Mouse (Mus musculus): Measurements from ENCODE around the gene Tex21. TPM values are rescaled to one million over a fixed set of nuclear protein-coding genes. Genes with fewer than 3 reads are reported as not detected.

Tex21 gene
- total and polyA plus RNA-seq, 2 experiments from 2014 or later, result 0.11 TPM; not detected in 1

GRCm38 (mm10) chr12:76194526-76194925 is 52.0 kb downstream of the Tex21 start:
- no peak for DNase-seq (ENCODE audit: low spot score)
- H3K27me3 ChIP-seq (ENCODE audit: control insufficient read depth, insufficient read depth, low read length), result no peaks in the 10 kb centered on the region
- H3K27ac ChIP-seq (ENCODE audit: low read depth), result no peak overlapping the region
- ATAC-seq (ENCODE audit: insufficient read depth, low read depth), result no peak
- TF ChIP-seq CTCF (IDR thresholded peaks at IDR 0.05; ENCODE audit: low read depth) (no peak), EP300 (IDR thresholded peaks at IDR 0.05; ENCODE audit: low read depth) (no peak)
- no peak overlapping the region for H3K9ac ChIP-seq (replicated peaks; ENCODE audit: low read depth, low read length)
- no peak overlapping the region for H3K4me3 ChIP-seq (ENCODE audit: low read depth, low read length)
- no peaks in the 10 kb centered on the region for H3K4me1 ChIP-seq (ENCODE audit: control insufficient read depth, insufficient read depth)
- no peaks in the 10 kb centered on the region for H3K36me3 ChIP-seq (replicated peaks; ENCODE audit: control insufficient read depth, insufficient read depth, low read length)
- no peaks in the 10 kb centered on the region for H3K9me3 ChIP-seq (replicated peaks; ENCODE audit: control insufficient read depth, low read length)
- WGBS, result 52% methylated on average over 3 of the region's 3 CpGs
- H3K4me2 ChIP-seq (ENCODE audit: low read depth, low read length), result no peak overlapping the region

GRCm38 (mm10) chr12:76190940-76191339 is 55.6 kb downstream of the Tex21 start:
- TF ChIP-seq EP300 (IDR thresholded peaks at IDR 0.05; ENCODE audit: low read depth) (no peak), CTCF (IDR thresholded peaks at IDR 0.05; ENCODE audit: low read depth) (peak; percentile 84)
- no peak overlapping the region for H3K4me3 ChIP-seq (ENCODE audit: low read depth, low read length)
- no peaks in the 10 kb centered on the region for H3K36me3 ChIP-seq (replicated peaks; ENCODE audit: control insufficient read depth, insufficient read depth, low read length)
- DNase-seq (ENCODE audit: low spot score), result peak; percentile 83
- WGBS, result 36% methylated on average over 11 of the region's 11 CpGs
- no peaks in the 10 kb centered on the region for H3K9me3 ChIP-seq (replicated peaks; ENCODE audit: control insufficient read depth, low read length)
- ATAC-seq (ENCODE audit: insufficient read depth, low read depth), result 0 out of 2 replicates have a peak, but pooled peaks have one; percentile 27
- H3K27ac ChIP-seq (ENCODE audit: low read depth), result no peak overlapping the region
- H3K4me2 ChIP-seq (ENCODE audit: low read depth, low read length), result no peak overlapping the region
- H3K4me1 ChIP-seq (ENCODE audit: control insufficient read depth, insufficient read depth), result no peaks in the 10 kb centered on the region
- H3K9ac ChIP-seq (replicated peaks; ENCODE audit: low read depth, low read length), result no peak overlapping the region
- no peaks in the 10 kb centered on the region for H3K27me3 ChIP-seq (ENCODE audit: control insufficient read depth, insufficient read depth, low read length)

- Histone ChIP-seq H3K4me3 (ENCODE audit: low read depth, low read length) (no peak overlapping the region), H3K9ac (replicated peaks; ENCODE audit: low read depth, low read length) (no peak overlapping the region), H3K36me3 (replicated peaks; ENCODE audit: control insufficient read depth, insufficient read depth, low read length) (no peaks in the 10 kb centered on the region), H3K27me3 (ENCODE audit: control insufficient read depth, insufficient read depth, low read length) (no peaks in the 10 kb centered on the region), H3K27ac (ENCODE audit: low read depth) (no peak overlapping the region), H3K9me3 (replicated peaks; ENCODE audit: control insufficient read depth, low read length) (no peaks in the 10 kb centered on the region), H3K4me2 (ENCODE audit: low read depth, low read length) (no peak overlapping the region), H3K4me1 (ENCODE audit: control insufficient read depth, insufficient read depth) (no peaks in the 10 kb centered on the region)
- DNase-seq (ENCODE audit: low spot score) (peak; percentile 41), ATAC-seq (ENCODE audit: insufficient read depth, low read depth) (0 out of 2 replicates have a peak, but pooled peaks have one; percentile 36)
- WGBS, result 29% methylated on average over 8 of the region's 8 CpGs
- TF ChIP-seq EP300 (IDR thresholded peaks at IDR 0.05; ENCODE audit: low read depth) (no peak), CTCF (IDR thresholded peaks at IDR 0.05; ENCODE audit: low read depth) (peak; percentile 76)
Observed at GRCm38 (mm10) chr12:76187849-76188248, 58.7 kb downstream of the Tex21 start.

- no peak overlapping the region for H3K9ac ChIP-seq (replicated peaks; ENCODE audit: low read depth, low read length)
- H3K9me3 ChIP-seq (replicated peaks; ENCODE audit: control insufficient read depth, low read length), result no peaks in the 10 kb centered on the region
- DNase-seq (ENCODE audit: low spot score), result no peak
- H3K4me3 ChIP-seq (ENCODE audit: low read depth, low read length), result no peak overlapping the region
- H3K4me1 ChIP-seq (ENCODE audit: control insufficient read depth, insufficient read depth), result no peaks in the 10 kb centered on the region
- H3K4me2 ChIP-seq (ENCODE audit: low read depth, low read length), result no peak overlapping the region
- 93% methylated on average over 1 of the region's 1 CpGs for WGBS
- ATAC-seq (ENCODE audit: insufficient read depth, low read depth), result no peak
- H3K36me3 ChIP-seq (replicated peaks; ENCODE audit: control insufficient read depth, insufficient read depth, low read length), result no peaks in the 10 kb centered on the region
- no peaks in the 10 kb centered on the region for H3K27me3 ChIP-seq (ENCODE audit: control insufficient read depth, insufficient read depth, low read length)
- no peak overlapping the region for H3K27ac ChIP-seq (ENCODE audit: low read depth)
- no peak for TF ChIP-seq EP300 (IDR thresholded peaks at IDR 0.05; ENCODE audit: low read depth)
- TF ChIP-seq CTCF (IDR thresholded peaks at IDR 0.05; ENCODE audit: low read depth), result no peak
Observed at GRCm38 (mm10) chr12:76186473-76186872, 60.1 kb downstream of the Tex21 start.

GRCm38 (mm10) chr12:76185167-76185816 is 61.3 kb downstream of the Tex21 start:
- ATAC-seq (ENCODE audit: insufficient read depth, low read depth) (no peak), DNase-seq (ENCODE audit: low spot score) (no peak)
- Histone ChIP-seq H3K4me1 (ENCODE audit: control insufficient read depth, insufficient read depth) (no peaks in the 10 kb centered on the region), H3K36me3 (replicated peaks; ENCODE audit: control insufficient read depth, insufficient read depth, low read length) (no peaks in the 10 kb centered on the region), H3K9me3 (replicated peaks; ENCODE audit: control insufficient read depth, low read length) (no peaks in the 10 kb centered on the region), H3K27me3 (ENCODE audit: control insufficient read depth, insufficient read depth, low read length) (no peaks in the 10 kb centered on the region), H3K4me2 (ENCODE audit: low read depth, low read length) (no peak overlapping the region), H3K9ac (replicated peaks; ENCODE audit: low read depth, low read length) (no peak overlapping the region), H3K4me3 (ENCODE audit: low read depth, low read length) (no peak overlapping the region), H3K27ac (ENCODE audit: low read depth) (no peak overlapping the region)
- TF ChIP-seq EP300 (IDR thresholded peaks at IDR 0.05; ENCODE audit: low read depth) (no peak), CTCF (IDR thresholded peaks at IDR 0.05; ENCODE audit: low read depth) (no peak)
- WGBS, result 65% methylated on average over 10 of the region's 10 CpGs

- Histone ChIP-seq H3K9ac (replicated peaks; ENCODE audit: low read depth, low read length) (no peak overlapping the region), H3K27ac (ENCODE audit: low read depth) (no peak overlapping the region), H3K4me2 (ENCODE audit: low read depth, low read length) (no peak overlapping the region), H3K4me1 (ENCODE audit: control insufficient read depth, insufficient read depth) (no peaks in the 10 kb centered on the region), H3K36me3 (replicated peaks; ENCODE audit: control insufficient read depth, insufficient read depth, low read length) (no peaks in the 10 kb centered on the region), H3K27me3 (ENCODE audit: control insufficient read depth, insufficient read depth, low read length) (no peaks in the 10 kb centered on the region), H3K9me3 (replicated peaks; ENCODE audit: control insufficient read depth, low read length) (no peaks in the 10 kb centered on the region), H3K4me3 (ENCODE audit: low read depth, low read length) (no peak overlapping the region)
- WGBS, result 40% methylated on average over 6 of the region's 6 CpGs
- ATAC-seq (ENCODE audit: insufficient read depth, low read depth) (no peak), DNase-seq (ENCODE audit: low spot score) (no peak)
- TF ChIP-seq EP300 (IDR thresholded peaks at IDR 0.05; ENCODE audit: low read depth), result no peak
- no peak for TF ChIP-seq CTCF (IDR thresholded peaks at IDR 0.05; ENCODE audit: low read depth)
Observed at GRCm38 (mm10) chr12:76184271-76184670, 62.3 kb downstream of the Tex21 start.

Data from heart, postnatal 0 days (tissue).